Mouse (Mus musculus) cerebellum, postnatal 10 days (tissue): Measurements from ENCODE around the gene Ghrl.
"Not testable (repeated sequence)": the region's sequence is repeated elsewhere in the genome, so short reads cannot be mapped to it uniquely, and the experiment has no call there.

Experiments
- DNase-seq, 2 experiments: peaks; one replicate each; pipeline ENCODE4 v3.0.0; 2021; ENCODE audit warnings: mixed read lengths in 2 of 2

Ghrl gene

GRCm38 (mm10) chr6:113695766-113696355 lies 23.8 kb downstream of the Ghrl start:
- DNase-seq, result no peak

DNA sequence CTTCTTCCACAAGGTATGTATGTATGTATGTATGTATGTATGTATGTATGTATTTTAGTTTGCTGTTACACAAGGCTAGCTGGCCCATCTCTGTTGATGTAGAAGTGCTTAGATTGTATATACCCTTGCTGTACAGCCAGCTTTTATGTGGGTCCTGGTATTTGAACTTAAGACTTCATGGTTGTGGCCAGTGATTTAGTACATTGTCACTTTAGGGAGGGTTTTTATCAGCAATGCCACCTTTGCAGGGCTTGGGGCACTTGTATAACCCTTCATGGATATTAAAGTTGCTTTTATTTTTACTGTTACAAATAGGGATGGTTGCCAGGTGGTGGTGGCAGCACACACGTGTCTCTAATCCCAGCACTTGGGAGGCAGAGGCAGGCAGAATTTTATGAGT lies 24.5 kb downstream of the Ghrl start:
- DNase-seq, result no peak

GRCm38 (mm10) chr6:113693377-113693776 lies 26.3 kb downstream of the Ghrl start:
- no peak for DNase-seq

DNA sequence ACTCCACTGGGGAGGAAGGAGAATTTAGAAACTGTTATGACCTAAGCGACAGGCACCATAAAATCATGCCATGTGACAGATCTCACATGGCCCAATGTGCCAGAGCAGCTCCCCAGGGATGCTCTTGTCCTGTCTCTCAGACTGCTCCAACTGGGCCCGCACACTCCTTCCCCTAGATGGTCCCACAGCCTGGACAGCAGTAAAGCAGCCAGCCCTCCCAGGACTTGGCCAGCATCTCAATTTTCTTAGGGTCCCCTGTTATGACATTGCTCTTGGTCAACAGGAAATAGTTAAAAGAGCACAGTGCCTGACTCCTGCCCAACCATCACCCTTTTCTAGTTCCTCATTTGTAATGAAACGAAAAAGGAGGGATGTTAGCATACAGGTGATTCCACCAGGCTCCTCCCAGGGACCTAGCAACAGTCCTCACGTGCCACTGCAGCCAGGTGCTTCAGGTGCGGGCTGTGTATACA lies 27.0 kb downstream of the Ghrl start:
- DNase-seq, result no peak

- no peak for DNase-seq
Measured at GRCm38 (mm10) chr6:113691084-113691462, 28.6 kb downstream of the Ghrl start.

DNA sequence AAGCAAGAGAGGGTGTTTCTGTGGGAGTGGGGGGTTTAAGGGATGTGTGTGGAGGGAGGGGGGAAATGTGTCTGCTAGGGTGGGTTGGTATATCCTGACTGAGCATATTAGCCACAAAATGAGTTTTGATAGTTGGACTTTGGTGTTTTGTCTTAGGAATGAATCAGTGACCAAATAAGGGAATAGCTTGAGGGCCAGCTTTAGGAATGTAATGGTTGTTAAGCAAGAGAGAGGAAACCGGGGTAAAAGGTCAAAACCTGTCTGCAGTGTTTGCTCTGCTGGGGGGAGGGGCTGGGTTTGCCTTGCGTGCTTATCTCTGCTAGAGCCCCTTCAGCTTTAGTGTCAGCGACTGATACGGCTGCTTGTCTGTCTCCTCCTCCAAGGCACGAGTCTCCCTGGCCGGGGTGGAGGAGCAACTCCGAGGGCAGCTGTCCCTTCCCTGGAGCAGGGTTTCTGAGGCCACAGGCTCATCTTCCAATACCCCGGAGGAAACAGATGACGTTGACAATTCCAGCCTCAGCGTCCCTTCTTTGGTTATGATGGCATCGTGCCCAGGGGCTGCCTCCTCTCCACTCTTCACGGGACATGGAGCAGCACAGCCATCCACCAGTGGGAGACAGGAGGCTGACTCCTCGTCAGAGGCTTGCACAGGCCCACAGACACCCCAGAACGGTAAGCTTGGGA lies 29.1 kb downstream of the Ghrl start:
- peak in 1 of 2 experiments; percentile 26 for DNase-seq

GRCm38 (mm10) chr6:113690008-113690399 lies 29.7 kb downstream of the Ghrl start:
- DNase-seq, result no peak

DNA sequence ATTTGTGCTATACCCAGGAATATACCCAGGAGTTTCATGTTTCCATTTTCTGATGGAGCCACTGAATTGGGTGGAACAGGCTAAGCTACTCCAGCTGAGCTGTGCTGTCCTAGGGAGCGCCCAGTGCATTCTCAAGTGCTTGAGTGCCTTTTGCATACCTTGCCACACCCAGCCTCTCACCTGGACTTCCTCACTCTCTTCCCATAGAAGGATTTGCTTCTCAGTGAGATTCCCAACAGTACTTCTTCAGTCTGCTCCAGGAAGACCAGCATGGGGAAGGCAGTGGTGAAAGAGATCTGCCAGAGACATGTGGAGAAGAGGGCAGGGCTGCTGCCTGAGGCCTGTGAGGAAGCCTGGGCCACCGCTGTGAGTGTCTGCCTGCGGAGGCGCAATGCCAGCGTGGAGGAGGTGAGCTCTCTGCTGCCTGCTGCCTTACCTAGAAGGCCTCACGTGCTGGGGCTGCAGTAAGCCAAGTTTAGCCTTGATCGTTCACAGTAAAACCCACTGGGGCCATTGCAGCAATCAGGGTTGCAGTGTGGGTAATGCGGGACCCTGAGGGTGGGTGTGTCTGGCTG lies 33.0 kb downstream of the Ghrl start:
- DNase-seq, result peak; percentile 61 to 83

- DNase-seq, result no peak
Measured at GRCm38 (mm10) chr6:113683081-113683825, 36.4 kb downstream of the Ghrl start.

GRCm38 (mm10) chr6:113681271-113681670 lies 38.4 kb downstream of the Ghrl start:
- DNase-seq, result peak; percentile 87 to 92

- DNase-seq, result no peak
Measured at GRCm38 (mm10) chr6:113679993-113680566, 39.6 kb downstream of the Ghrl start.

GRCm38 (mm10) chr6:113678246-113679012 lies 41.3 kb downstream of the Ghrl start:
- peak; percentile 40 to 55 for DNase-seq

- no peak for DNase-seq
Measured at GRCm38 (mm10) chr6:113677070-113677734, 42.5 kb downstream of the Ghrl start.

DNA sequence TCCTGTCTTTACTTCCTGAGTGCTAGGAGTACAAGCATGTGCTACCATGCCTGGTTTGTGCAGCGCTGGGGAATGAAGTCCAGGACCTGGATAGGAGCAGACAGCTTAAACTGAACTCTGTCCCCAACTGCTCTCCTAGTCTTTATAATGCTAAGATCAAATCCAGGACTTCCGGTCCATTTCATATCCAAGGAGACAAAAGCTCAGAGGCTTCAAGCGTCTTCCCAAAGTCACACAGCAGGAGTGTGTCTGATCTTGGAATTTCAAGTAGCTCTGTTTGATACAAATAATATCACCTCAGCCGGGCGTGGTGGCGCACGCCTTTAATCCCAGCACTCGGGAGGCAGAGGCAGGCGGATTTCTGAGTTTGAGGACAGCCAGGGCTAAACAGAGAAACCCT lies 43.7 kb downstream of the Ghrl start:
- DNase-seq, result no peak

DNA sequence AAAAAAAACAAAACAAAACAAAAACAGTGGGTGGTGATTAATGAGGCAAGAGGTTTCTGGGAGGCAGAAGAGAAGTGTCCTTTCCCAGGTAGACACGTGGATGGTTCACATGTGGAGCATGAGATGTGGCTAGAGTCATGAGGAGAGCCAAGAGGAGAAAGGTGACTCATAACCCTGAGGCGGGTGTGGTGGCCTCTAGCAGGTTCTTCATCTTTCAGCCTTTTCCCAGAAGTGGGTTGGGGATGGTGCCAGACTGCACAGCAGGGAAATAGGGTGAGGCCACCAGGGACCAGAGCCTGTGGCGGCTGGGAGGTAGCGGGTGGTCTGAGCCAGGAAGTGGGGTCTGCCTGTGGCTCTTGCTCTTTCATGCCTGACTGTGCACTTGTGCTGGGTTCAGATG lies 44.4 kb downstream of the Ghrl start:
- no peak for DNase-seq

GRCm38 (mm10) chr6:113672989-113673388 lies 46.7 kb downstream of the Ghrl start:
- no peak for DNase-seq

DNA sequence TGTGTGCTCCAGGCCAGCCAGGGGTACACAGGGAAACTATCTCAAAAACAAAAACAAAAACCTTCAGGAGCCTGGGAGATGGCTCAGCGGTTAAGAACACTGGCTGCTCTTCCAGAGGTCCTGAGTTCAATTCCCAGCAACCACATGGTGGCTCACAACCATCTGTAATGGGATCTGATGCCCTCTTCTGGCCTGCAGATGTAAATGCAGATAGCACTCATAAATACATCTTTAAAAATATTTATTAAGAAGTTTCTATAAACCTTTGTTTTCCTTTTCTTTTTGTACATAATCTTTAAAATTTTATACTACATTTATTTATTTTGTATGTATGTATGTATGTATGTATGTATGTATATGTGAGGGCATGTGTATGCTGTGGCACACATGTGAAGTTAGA lies 47.7 kb downstream of the Ghrl start:
- not testable (repeated sequence) for DNase-seq

- no peak for DNase-seq
Measured at GRCm38 (mm10) chr6:113669821-113670220, 49.9 kb downstream of the Ghrl start.

DNA sequence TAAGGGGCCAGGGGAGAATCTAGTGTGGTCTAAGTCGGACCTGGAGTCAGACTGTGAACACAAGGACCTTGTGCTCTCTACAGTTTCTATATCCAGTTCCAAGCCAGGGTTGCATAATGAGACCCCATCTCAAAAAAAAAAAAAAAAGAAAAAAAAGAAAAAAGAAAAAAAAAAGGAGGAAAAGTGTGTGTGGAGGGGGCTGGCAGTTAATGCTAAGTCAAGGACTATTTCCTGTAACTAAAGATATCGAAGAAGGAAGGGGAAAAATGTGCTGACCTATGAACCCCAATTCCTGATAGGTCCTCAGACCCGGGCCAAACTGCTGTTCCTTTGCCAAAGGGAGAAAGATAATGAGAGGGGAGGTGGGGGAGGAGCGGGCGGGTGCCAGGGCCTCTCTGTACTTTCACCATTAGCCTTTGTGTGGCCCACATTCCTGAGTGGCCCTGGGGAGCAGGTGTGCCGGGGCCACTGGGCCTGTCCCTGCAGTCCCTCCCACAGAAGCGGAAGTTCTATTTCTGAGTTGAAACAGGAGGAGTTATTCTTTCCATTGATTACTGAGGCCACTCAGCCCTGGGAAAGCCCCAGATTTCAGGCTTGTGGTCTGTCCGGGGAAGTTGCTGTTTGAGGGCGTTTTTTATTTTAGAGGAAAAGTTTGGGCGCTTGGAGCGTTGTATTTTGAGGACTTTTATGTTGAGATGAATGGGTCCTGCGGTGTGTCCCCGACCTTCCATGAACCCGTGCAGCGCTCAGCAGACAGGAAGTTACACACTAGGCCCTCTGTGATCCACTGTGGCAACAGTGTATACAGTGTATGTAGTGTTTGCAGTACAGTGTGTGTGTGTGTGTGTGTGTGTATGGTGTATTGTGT lies 51.2 kb downstream of the Ghrl start:
- DNase-seq, result no peak

- no peak for DNase-seq
Measured at GRCm38 (mm10) chr6:113667611-113668122, 52.0 kb downstream of the Ghrl start.
